Mouse (Mus musculus) MEL (cell line): ENCODE data around the gene Armc6.

Source experiments
- MAFK ChIP-seq: IDR thresholded peaks from 2 replicates; pipeline ENCODE4 v1.6.1; 2011; ENCODE audit warnings: low read depth, mild to moderate bottlenecking, low read length, improper control_type of control experiment, borderline replicate concordance
- RAD21 ChIP-seq: IDR thresholded peaks from 2 replicates; pipeline ENCODE4 v1.6.1; 2011; ENCODE audit warnings: mild to moderate bottlenecking, low read depth, low read length, improper control_type of control experiment
- TAL1 ChIP-seq: IDR thresholded peaks from 2 replicates; pipeline ENCODE4 v1.6.1; 2012; ENCODE audit warnings: mild to moderate bottlenecking, inconsistent platforms, low read length, moderate library complexity, mixed read lengths

GRCm38 (mm10) chr8:70282603-70283135, 48.4 kb upstream of the Armc6 start, which contains the start of gene Homer3:
- TF ChIP-seq TAL1 = no peak
- no peak; the same call in 1 of the 2 replicates for TF ChIP-seq RAD21
- no peak for TF ChIP-seq MAFK
